In the genomic region with DNA sequence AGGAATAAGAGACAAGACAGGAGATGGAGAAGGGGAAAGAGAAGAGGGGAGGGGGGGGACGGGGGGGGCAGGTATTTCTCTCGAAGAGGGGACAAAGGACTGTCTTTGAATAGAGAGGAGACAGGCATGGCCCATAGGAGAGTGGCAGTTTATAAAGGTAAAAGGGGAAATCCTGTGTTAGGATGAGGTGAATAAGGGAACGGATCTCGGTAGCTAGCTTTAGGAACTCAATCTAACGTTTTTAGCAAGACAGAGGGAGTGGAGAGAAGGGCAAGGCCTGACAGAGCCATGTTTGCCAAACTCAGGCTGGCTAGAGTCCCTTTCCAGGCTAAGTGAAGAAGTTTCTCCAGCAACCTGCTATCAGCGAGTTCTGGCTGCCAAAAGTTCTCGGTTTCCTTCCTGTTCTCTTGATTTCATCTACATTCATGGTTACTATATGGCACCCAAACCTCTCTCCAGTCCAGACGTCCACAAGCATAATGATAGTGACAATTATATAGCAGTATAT, we compare ENCODE assay signal across 8 mouse cellular contexts. TPM values are rescaled to one million over a fixed set of nuclear protein-coding genes. Genes with fewer than 3 reads are reported as not detected.
DNase-seq lines count a peak whose midpoint lies in the region; ATAC-seq and TF ChIP-seq lines count a peak whose summit lies in the region.

No protein-coding gene starts in this region.

- no peak for ATAC-seq in kidney, embryonic 16.5 days (ENCODE audit: low FRiP score, low TSS enrichment)
- ATAC-seq in hindbrain, embryonic 15.5 days (ENCODE audit: low FRiP score, low read depth): no peak; the same call in 1 of the 2 replicates
- ATAC-seq in midbrain, embryonic 15.5 days (replicated peaks): peak; percentile 10

- WGBS in kidney, embryonic 16.5 days: 48% methylated on average over 8 of the region's 8 CpGs
- WGBS in hindbrain, embryonic 15.5 days: 47% methylated on average over 8 of the region's 8 CpGs
- 51% methylated on average over 8 of the region's 8 CpGs for WGBS in midbrain, embryonic 15.5 days

- H3K36me3 ChIP-seq in kidney, embryonic 16.5 days (ENCODE audit: insufficient read depth, low read length): peaks cover 17% of the 10 kb centered on the region; the same call in 1 of the 2 replicates
- peaks cover 10% of the 10 kb centered on the region for H3K36me3 ChIP-seq in hindbrain, embryonic 15.5 days
- H3K36me3 ChIP-seq in midbrain, embryonic 15.5 days (replicated peaks): no peaks in the 10 kb centered on the region; the same call in 1 of the 2 replicates

- peak overlapping the region; percentile 82 for H3K4me3 ChIP-seq in kidney, embryonic 16.5 days (ENCODE audit: low read length)
- peak overlapping the region; percentile 62 for H3K4me3 ChIP-seq in hindbrain, embryonic 15.5 days
- peak overlapping the region; percentile 82 for H3K4me3 ChIP-seq in midbrain, embryonic 15.5 days

- no peak overlapping the region for H3K27ac ChIP-seq in kidney, embryonic 16.5 days (ENCODE audit: low read length)
- 0 out of 2 replicates have a peak overlapping the region, but pooled peaks have one; percentile 25 for H3K27ac ChIP-seq in hindbrain, embryonic 15.5 days (replicated peaks)
- H3K27ac ChIP-seq in midbrain, embryonic 15.5 days: 0 out of 2 replicates have a peak overlapping the region, but pooled peaks have one; percentile 89

- H3K4me2 ChIP-seq in kidney, embryonic 16.5 days (replicated peaks; ENCODE audit: low read depth, low read length): peak overlapping the region; percentile 58
- peak overlapping the region; percentile 65 for H3K4me2 ChIP-seq in hindbrain, embryonic 15.5 days
- peak overlapping the region; percentile 52 for H3K4me2 ChIP-seq in midbrain, embryonic 15.5 days

- no peak for TF ChIP-seq POLR2A in brain, embryonic 14.5 days (IDR thresholded peaks at IDR 0.05; ENCODE audit: borderline replicate concordance, extremely low read depth, insufficient read depth, insufficient read length, poor library complexity, severe bottlenecking)

- no peaks in the 10 kb centered on the region for H3K27me3 ChIP-seq in kidney, embryonic 16.5 days (ENCODE audit: insufficient read depth, low read length)
- H3K27me3 ChIP-seq in hindbrain, embryonic 15.5 days: no peaks in the 10 kb centered on the region
- no peaks in the 10 kb centered on the region for H3K27me3 ChIP-seq in midbrain, embryonic 15.5 days (replicated peaks)

- intact Hi-C loops in left cerebral cortex, postnatal 25 days (cut with DNase I): loop anchor here (2.0 to 5.0 kb wide), 2 partner anchors 20 to 40 kb away; a partner anchor contains a TSS

- DNase-seq in kidney, adult 18-20 months: no peak
- peak; percentile 14 for DNase-seq in brain, embryonic 14.5 days (ENCODE audit: low read depth)
- no peak for DNase-seq in left cerebral cortex, postnatal 25 days (ENCODE audit: low spot score in 2 of 2)
- no peak for DNase-seq in layer of hippocampus, adult 8-10 months (ENCODE audit: low spot score in 2 of 2)
- DNase-seq in yolk sac, embryonic 10.5 days (ENCODE audit: low spot score): no peak

- H3K9me3 ChIP-seq in kidney, embryonic 16.5 days (ENCODE audit: low read length): no peaks in the 10 kb centered on the region
- no peaks in the 10 kb centered on the region for H3K9me3 ChIP-seq in hindbrain, embryonic 15.5 days
- H3K9me3 ChIP-seq in midbrain, embryonic 15.5 days: no peaks in the 10 kb centered on the region

- H3K4me1 ChIP-seq in kidney, embryonic 16.5 days (ENCODE audit: insufficient read depth, low read length): peaks cover 10% of the 10 kb centered on the region
- peaks cover 15% of the 10 kb centered on the region for H3K4me1 ChIP-seq in hindbrain, embryonic 15.5 days (replicated peaks)
- peaks cover 13% of the 10 kb centered on the region for H3K4me1 ChIP-seq in midbrain, embryonic 15.5 days

- no peak for TF ChIP-seq CTCF in brain, embryonic 14.5 days (IDR thresholded peaks at IDR 0.05; ENCODE audit: borderline replicate concordance, extremely low read depth, insufficient read depth, insufficient read length)

- H3K9ac ChIP-seq in kidney, embryonic 16.5 days (replicated peaks; ENCODE audit: low read length): peak overlapping the region; percentile 84; the same call in 1 of the 2 replicates
- H3K9ac ChIP-seq in hindbrain, embryonic 15.5 days: no peak overlapping the region; the same call in 1 of the 2 replicates
- H3K9ac ChIP-seq in midbrain, embryonic 15.5 days: peak overlapping the region; percentile 81

RNA-seq across cellular contexts. Expression of a gene that starts 0.4 kb away (rescaled TPM):
- 43.3 and 46.2 TPM in 2 replicates for polyA plus RNA-seq in kidney, embryonic 16.5 days (2015; fragmentation: Nextera tagmentation; extraction: Ambion mirVana)
- 64.9 and 72.8 TPM in 2 replicates for polyA plus RNA-seq in brain, embryonic 14.5 days (2012; rRNA removed)
- polyA plus RNA-seq in hindbrain, embryonic 15.5 days (2015; fragmentation: Nextera tagmentation; extraction: Ambion mirVana): 58.9 and 60.6 TPM in 2 replicates
- polyA plus RNA-seq in midbrain, embryonic 15.5 days (2015; fragmentation: Nextera tagmentation; extraction: Ambion mirVana): 56.7 and 61.4 TPM in 2 replicates
- total RNA-seq in left cerebral cortex, postnatal 25 days (2021): 10 to 100 TPM; 45.6 to 45.8 TPM
- total RNA-seq in layer of hippocampus, adult 8-10 months (2022): 10 to 100 TPM; 42.8 to 53.5 (median 44.8) TPM

RNA-seq across cellular contexts. Expression of a gene that starts 8.8 kb away (rescaled TPM):
- 2.9 and 3.0 TPM in 2 replicates for polyA plus RNA-seq in kidney, embryonic 16.5 days (2015; fragmentation: Nextera tagmentation; extraction: Ambion mirVana)
- 0.96 and 1.2 TPM in 2 replicates for polyA plus RNA-seq in brain, embryonic 14.5 days (2012; rRNA removed)
- polyA plus RNA-seq in hindbrain, embryonic 15.5 days (2015; fragmentation: Nextera tagmentation; extraction: Ambion mirVana): 0.31 and 0.60 TPM in 2 replicates
- 0.20 and 0.27 TPM in 2 replicates for polyA plus RNA-seq in midbrain, embryonic 15.5 days (2015; fragmentation: Nextera tagmentation; extraction: Ambion mirVana)
- total RNA-seq in left cerebral cortex, postnatal 25 days (2021): not detected
- total RNA-seq in layer of hippocampus, adult 8-10 months (2022): 1 to 10 TPM in 2 of 4 experiments, not detected in 2; 5.4 to 8.2 TPM

RNA-seq across cellular contexts. Expression of a gene that starts 23.0 kb away (rescaled TPM):
- polyA plus RNA-seq in kidney, embryonic 16.5 days (2015; fragmentation: Nextera tagmentation; extraction: Ambion mirVana): 112 and 119 TPM in 2 replicates
- polyA plus RNA-seq in brain, embryonic 14.5 days (2012; rRNA removed): 67.1 and 88.2 TPM in 2 replicates
- polyA plus RNA-seq in hindbrain, embryonic 15.5 days (2015; fragmentation: Nextera tagmentation; extraction: Ambion mirVana): 75.6 and 81.8 TPM in 2 replicates
- 61.6 and 68.7 TPM in 2 replicates for polyA plus RNA-seq in midbrain, embryonic 15.5 days (2015; fragmentation: Nextera tagmentation; extraction: Ambion mirVana)
- total RNA-seq in left cerebral cortex, postnatal 25 days (2021): 10 to 100 TPM; 79.2 to 88.7 TPM
- total RNA-seq in layer of hippocampus, adult 8-10 months (2022): 100 to 1,000 TPM in 3 of 4 experiments, 10 to 100 TPM in 1; 86.6 to 148 (median 116) TPM

RNA-seq across cellular contexts. Expression of a gene that starts 23.0 kb away (rescaled TPM):
- 40.6 and 41.9 TPM in 2 replicates for polyA plus RNA-seq in kidney, embryonic 16.5 days (2015; fragmentation: Nextera tagmentation; extraction: Ambion mirVana)
- polyA plus RNA-seq in brain, embryonic 14.5 days (2012; rRNA removed): 24.6 and 27.9 TPM in 2 replicates
- polyA plus RNA-seq in hindbrain, embryonic 15.5 days (2015; fragmentation: Nextera tagmentation; extraction: Ambion mirVana): 29.4 and 29.8 TPM in 2 replicates
- polyA plus RNA-seq in midbrain, embryonic 15.5 days (2015; fragmentation: Nextera tagmentation; extraction: Ambion mirVana): 28.7 and 31.8 TPM in 2 replicates
- total RNA-seq in left cerebral cortex, postnatal 25 days (2021): 10 to 100 TPM; 12.7 to 14.0 TPM
- total RNA-seq in layer of hippocampus, adult 8-10 months (2022): 10 to 100 TPM; 11.8 to 14.0 (median 13.1) TPM

RNA-seq across cellular contexts. Expression of a gene that starts 35.8 kb away (rescaled TPM):
- polyA plus RNA-seq in kidney, embryonic 16.5 days (2015; fragmentation: Nextera tagmentation; extraction: Ambion mirVana): 21.1 and 21.3 TPM in 2 replicates
- 0.60 and 0.76 TPM in 2 replicates for polyA plus RNA-seq in brain, embryonic 14.5 days (2012; rRNA removed)
- 0.26 and 0.39 TPM in 2 replicates for polyA plus RNA-seq in hindbrain, embryonic 15.5 days (2015; fragmentation: Nextera tagmentation; extraction: Ambion mirVana)
- polyA plus RNA-seq in midbrain, embryonic 15.5 days (2015; fragmentation: Nextera tagmentation; extraction: Ambion mirVana): 0.25 and 0.66 TPM in 2 replicates
- total RNA-seq in left cerebral cortex, postnatal 25 days (2021): 1 to 10 TPM; 1.6 to 2.3 TPM
- 1 to 10 TPM; 1.4 to 3.0 (median 1.7) TPM for total RNA-seq in layer of hippocampus, adult 8-10 months (2022)
